Comparison of ENCODE assay signal across 9 mouse cellular contexts in the genomic region with DNA sequence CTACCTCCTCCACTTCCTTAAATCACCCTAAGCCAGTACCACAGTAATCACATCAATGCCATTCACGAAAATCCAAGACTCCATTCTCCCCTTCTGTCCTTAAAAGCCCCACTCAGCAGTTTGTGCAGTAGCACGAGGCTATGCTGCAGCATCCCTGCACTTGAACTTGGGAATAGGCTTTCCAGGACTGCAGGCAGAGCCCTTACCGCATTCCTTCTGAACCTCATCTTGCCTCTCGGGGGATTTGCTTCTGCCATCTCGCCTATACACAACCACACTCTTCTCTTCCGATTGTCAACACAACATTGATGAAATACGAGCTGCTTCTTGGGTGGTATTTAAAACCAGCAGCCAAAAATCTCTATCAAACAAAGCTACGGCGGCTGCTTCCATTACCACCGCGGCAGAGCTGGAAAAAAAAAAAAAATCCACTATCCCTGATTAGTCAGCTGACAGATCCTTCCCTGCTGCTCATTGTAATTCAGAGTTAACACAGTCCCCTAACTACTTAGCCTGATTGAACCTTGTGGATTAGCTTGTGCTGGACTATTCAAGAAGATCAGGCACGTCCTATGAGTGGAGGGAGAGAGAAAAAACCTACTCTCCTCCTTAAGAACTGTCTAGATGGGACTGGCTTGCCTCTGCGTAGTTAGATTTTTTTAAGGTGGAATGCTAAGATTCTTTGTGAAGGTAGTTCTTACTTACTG. TPM values are rescaled to one million over a fixed set of nuclear protein-coding genes. Genes with fewer than 3 reads are reported as not detected.
DNase-seq lines count a peak whose midpoint lies in the region; ATAC-seq lines count a peak whose summit lies in the region.
"Had no signal": no experiment of that assay in that cellular context is flagged by ENCODE, and none has a peak within 500 bp of the region (broad histone marks: within the 10 kb centered on the region; RNA-seq: fewer than 3 reads in every experiment).

No protein-coding gene starts in this region.

- no peak for ATAC-seq in kidney, embryonic 15.5 days (replicated peaks; ENCODE audit: low FRiP score)
- peak; percentile 78; the same call in 1 of the 2 replicates for ATAC-seq in hindbrain, embryonic 15.5 days (ENCODE audit: low FRiP score, low read depth)
- peak; percentile 82 for ATAC-seq in midbrain, embryonic 12.5 days (ENCODE audit: low FRiP score, low read depth)
- ATAC-seq in erythroblast, adult 5-6 weeks (replicated peaks; ENCODE audit: low FRiP score, poor library complexity, severe bottlenecking), result no peak
- no peak for ATAC-seq in erythroid progenitor cell, adult 5-6 weeks (replicated peaks; ENCODE audit: low FRiP score, poor library complexity, severe bottlenecking)

- H3K4me1 ChIP-seq in kidney, embryonic 15.5 days, result no peaks in the 10 kb centered on the region
- H3K4me1 ChIP-seq in hindbrain, embryonic 15.5 days (replicated peaks), result no peaks in the 10 kb centered on the region
- H3K4me1 ChIP-seq in midbrain, embryonic 12.5 days, result no peaks in the 10 kb centered on the region
- H3K4me1 ChIP-seq: liver, embryonic 13.5 days had no signal

- no peaks in the 10 kb centered on the region for H3K27me3 ChIP-seq in kidney, embryonic 15.5 days
- no peaks in the 10 kb centered on the region for H3K27me3 ChIP-seq in hindbrain, embryonic 15.5 days
- H3K27me3 ChIP-seq in midbrain, embryonic 12.5 days, result no peaks in the 10 kb centered on the region
- H3K27me3 ChIP-seq: liver, embryonic 13.5 days had no signal

- no peak overlapping the region for H3K27ac ChIP-seq in kidney, embryonic 15.5 days
- H3K27ac ChIP-seq in hindbrain, embryonic 15.5 days (replicated peaks), result peak overlapping the region; percentile 69; the same call in 1 of the 2 replicates
- H3K27ac ChIP-seq in midbrain, embryonic 12.5 days (replicated peaks), result no peak overlapping the region
- H3K27ac ChIP-seq: liver, embryonic 13.5 days had no signal

- no peak for DNase-seq in kidney, postnatal 25 days
- peak; percentile 29 for DNase-seq in embryo, embryonic 11 days
- no peak for DNase-seq in ovary, postnatal 14 days (ENCODE audit: low spot score)
- DNase-seq: liver, embryonic 13.5 days had no signal

- peak overlapping the region; percentile 45 for H3K4me2 ChIP-seq in kidney, embryonic 15.5 days
- peak overlapping the region; percentile 46 for H3K4me2 ChIP-seq in hindbrain, embryonic 15.5 days
- peak overlapping the region; percentile 43 for H3K4me2 ChIP-seq in midbrain, embryonic 12.5 days (replicated peaks)
- H3K4me2 ChIP-seq: liver, embryonic 13.5 days had no signal

- peak overlapping the region; percentile 19 for H3K4me3 ChIP-seq in kidney, embryonic 15.5 days (replicated peaks)
- H3K4me3 ChIP-seq in hindbrain, embryonic 15.5 days, result peak overlapping the region; percentile 43
- peak overlapping the region; percentile 31 for H3K4me3 ChIP-seq in midbrain, embryonic 12.5 days
- H3K4me3 ChIP-seq: liver, embryonic 13.5 days had no signal

- no peaks in the 10 kb centered on the region for H3K9me3 ChIP-seq in kidney, embryonic 15.5 days (replicated peaks)
- no peaks in the 10 kb centered on the region for H3K9me3 ChIP-seq in hindbrain, embryonic 15.5 days
- no peaks in the 10 kb centered on the region for H3K9me3 ChIP-seq in midbrain, embryonic 12.5 days
- H3K9me3 ChIP-seq: liver, embryonic 13.5 days had no signal

- no peak overlapping the region for H3K9ac ChIP-seq in kidney, embryonic 15.5 days
- peak overlapping the region; percentile 46 for H3K9ac ChIP-seq in hindbrain, embryonic 15.5 days
- H3K9ac ChIP-seq in midbrain, embryonic 12.5 days (replicated peaks), result no peak overlapping the region
- H3K9ac ChIP-seq: liver, embryonic 13.5 days had no signal

- H3K36me3 ChIP-seq in kidney, embryonic 15.5 days, result no peaks in the 10 kb centered on the region
- H3K36me3 ChIP-seq in hindbrain, embryonic 15.5 days, result no peaks in the 10 kb centered on the region
- no peaks in the 10 kb centered on the region for H3K36me3 ChIP-seq in midbrain, embryonic 12.5 days
- H3K36me3 ChIP-seq: liver, embryonic 13.5 days had no signal

- 16% methylated on average over 13 of the region's 13 CpGs for WGBS in kidney, embryonic 15.5 days
- 16% methylated on average over 13 of the region's 13 CpGs for WGBS in hindbrain, embryonic 15.5 days
- WGBS in midbrain, embryonic 12.5 days, result 23% methylated on average over 13 of the region's 13 CpGs

RNA-seq across cellular contexts. Expression of gene Mcf2, which starts 31.5 kb away (rescaled TPM):
- polyA plus RNA-seq in kidney, embryonic 15.5 days (2015; fragmentation: Nextera tagmentation; extraction: Ambion mirVana), result 1.3 and 1.6 TPM in 2 replicates
- polyA plus RNA-seq in hindbrain, embryonic 15.5 days (2015; fragmentation: Nextera tagmentation; extraction: Ambion mirVana), result 2.3 and 2.4 TPM in 2 replicates
- polyA plus RNA-seq in midbrain, embryonic 12.5 days (2016; fragmentation: Nextera tagmentation; extraction: Ambion mirVana), result 0.48 and 0.60 TPM in 2 replicates
- total RNA-seq in erythroblast, adult 5-6 weeks (2015; ENCODE audit: low replicate concordance), result 1.5 TPM in 1 of 2 replicates, not detected in the other
- not detected in 2 replicates for total RNA-seq in erythroblast, adult 5-6 weeks (2017; ENCODE audit: low replicate concordance)
- total RNA-seq in erythroid progenitor cell, adult 5-6 weeks (2015; ENCODE audit: low replicate concordance), result not detected in 2 replicates
- 0.51 TPM in 1 of 2 replicates, not detected in the other for total RNA-seq in erythroid progenitor cell, adult 5-6 weeks (2017; ENCODE audit: low replicate concordance)
- polyA plus RNA-seq: liver, embryonic 13.5 days had no signal

Comparison
In these comparisons a context has a peak if more than half of its experiments do, and no peak if none do; other contexts are left out.
1. ATAC-seq: peak in hindbrain, embryonic 15.5 days (single experiment) and midbrain, embryonic 12.5 days (single experiment); none in kidney, embryonic 15.5 days (single experiment), erythroblast, adult 5-6 weeks (single experiment) and erythroid progenitor cell, adult 5-6 weeks (single experiment).
2. Peak in every context shown above with its lines, with median percentiles within 50 percentile points of each other: H3K4me2 ChIP-seq and H3K4me3 ChIP-seq.